Mouse (Mus musculus) stomach, embryonic 14.5 days (tissue): ENCODE measurements around the gene Pnpla3. TPM values are rescaled to one million over a fixed set of nuclear protein-coding genes. Genes with fewer than 3 reads are reported as not detected.

Experiments
- ATAC-seq: fragments of 200-750 bp; cut with Nextera tagmentation; 2 replicates; pipeline ENCODE4 v1.8.0; 2017; ENCODE audit warnings: low read depth, moderate TSS enrichment; ENCODE audit not compliant: insufficient number of reproducible peaks, insufficient read depth, low FRiP score
- H3K27ac ChIP-seq: fragments of 300-500 bp; sonication (generic); 2 replicates; pipeline ENCODE4 v1.5.1; 2014; ENCODE audit warnings: mild to moderate bottlenecking, low read length, moderate library complexity, mixed read lengths
- H3K27me3 ChIP-seq: fragments of 300-500 bp; sonication (generic); 2 replicates; pipeline ENCODE4 v1.6.1; 2014; ENCODE audit warnings: low read length, control low read depth, mixed read lengths; ENCODE audit not compliant: control insufficient read depth, insufficient read depth
- H3K36me3 ChIP-seq: fragments of 300-500 bp; sonication (generic); 2 replicates; pipeline ENCODE4 v1.6.1; 2014; ENCODE audit warnings: mild to moderate bottlenecking, control low read depth, low read length, moderate library complexity, mixed read lengths; ENCODE audit not compliant: control insufficient read depth, insufficient read depth
- H3K4me1 ChIP-seq: fragments of 300-500 bp; sonication (generic); 2 replicates; pipeline ENCODE4 v1.6.1; 2014; ENCODE audit warnings: low read length, control low read depth, mixed read lengths; ENCODE audit not compliant: control insufficient read depth, insufficient read depth
- H3K4me2 ChIP-seq: fragments of 300-500 bp; sonication (generic); replicated peaks from 2 replicates; pipeline ENCODE4 v1.6.1; 2014; ENCODE audit warnings: low read depth, low read length, control low read depth
- H3K4me3 ChIP-seq: fragments of 300-500 bp; sonication (generic); 2 replicates; pipeline ENCODE4 v1.5.1; 2014; ENCODE audit warnings: low read depth, low read length, control low read depth
- H3K9ac ChIP-seq: fragments of 300-500 bp; sonication (generic); replicated peaks from 2 replicates; pipeline ENCODE4 v1.6.1; 2014; ENCODE audit warnings: low read depth, mild to moderate bottlenecking, control low read depth, low read length, moderate library complexity, mixed read lengths
- H3K9me3 ChIP-seq: fragments of 300-500 bp; sonication (generic); 2 replicates; pipeline ENCODE4 v1.6.1; 2016; ENCODE audit warnings: low read depth, low read length, control low read depth; ENCODE audit not compliant: control insufficient read depth
- WGBS: fragments of 180-500 bp; shearing (Covaris S2); extraction: QIAGEN DNeasy Blood & Tissue Kit; methylation state at CpG from one replicate; pipeline ENCODE4 v1.1.7; 2014; 5-methylcytosine and 5-hydroxymethylcytosine counted together
- microRNA-seq: library from miRNA; unstranded; fragments of <30 nt; microRNA quantifications from one replicate; pipeline ENCODE4, GENCODE M21; 2016
- polyA plus RNA-seq: library from polyadenylated mRNA; unstranded; fragments of >200 nt; fragmentation: Nextera tagmentation; extraction: Ambion mirVana; gene quantifications from 2 replicates; pipeline ENCODE4 v1.2.1, GENCODE M21; 2014

Pnpla3 gene
- polyA plus RNA-seq, 1 experiment from 2014 or later = 0.51 TPM

DNA sequence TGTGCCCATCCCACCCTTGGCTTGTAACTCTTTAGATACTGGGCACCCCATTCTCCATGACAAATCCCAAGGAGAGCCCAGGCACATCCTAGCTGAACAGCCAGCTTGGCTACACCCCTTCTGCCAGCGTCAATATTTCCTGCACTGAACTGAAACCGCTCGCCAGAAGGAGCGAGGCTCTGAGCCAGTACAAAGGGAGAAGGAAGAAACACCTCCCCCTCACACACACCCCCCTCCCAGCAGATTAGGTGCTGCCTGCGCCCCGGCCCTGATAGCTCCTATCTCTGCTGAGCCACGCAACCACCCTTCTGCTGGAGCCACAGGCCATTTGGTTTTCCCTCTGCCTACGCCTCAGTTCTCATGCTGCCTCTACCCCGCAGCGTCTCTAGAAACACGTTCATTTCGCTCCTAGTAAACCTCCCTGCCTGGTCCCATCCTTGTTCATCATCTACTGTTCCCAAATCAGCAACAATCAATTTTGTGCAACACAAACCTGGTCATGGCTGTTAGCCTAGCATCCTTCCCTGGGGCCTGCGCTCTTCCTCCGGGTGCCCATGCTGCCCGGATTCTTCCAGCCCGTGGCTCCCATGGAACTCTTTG lies 63.6 kb downstream of the Pnpla3 start:
- H3K27me3 ChIP-seq = no peaks in the 10 kb centered on the region
- H3K4me1 ChIP-seq = 0 out of 2 replicates have a peak, but pooled peaks cover 13% of the 10 kb centered on the region
- H3K4me3 ChIP-seq = peak overlapping the region; percentile 42
- H3K27ac ChIP-seq = 0 out of 2 replicates have a peak overlapping the region, but pooled peaks have one; percentile 33
- 9% methylated on average over 16 of the region's 16 CpGs for whole genome bisulfite sequencing
- ATAC-seq = peak; percentile 66; the same call in 1 of the 2 replicates
- H3K9ac ChIP-seq = peak overlapping the region; percentile 10; the same call in 1 of the 2 replicates
- no peaks in the 10 kb centered on the region for H3K9me3 ChIP-seq
- no peaks in the 10 kb centered on the region for H3K36me3 ChIP-seq
- H3K4me2 ChIP-seq = peak overlapping the region; percentile 92

- no peaks in the 10 kb centered on the region for H3K27me3 ChIP-seq
- 2% methylated on average over 52 of the region's 53 CpGs for WGBS
- H3K4me3 ChIP-seq = peak within 1 kb of the TSS; percentile 42
- peak; percentile 50; the same call in 1 of the 2 replicates for ATAC-seq
- H3K4me2 ChIP-seq = peak within 1 kb of the TSS; percentile 92
- 0 out of 2 replicates have a peak, but pooled peaks cover 13% of the 10 kb centered on the region for H3K4me1 ChIP-seq
- no peaks in the 10 kb centered on the region for H3K36me3 ChIP-seq
- 0 out of 2 replicates have a peak within 1 kb of the TSS, but pooled peaks have one; percentile 33 for H3K27ac ChIP-seq
- no peaks in the 10 kb centered on the region for H3K9me3 ChIP-seq
- H3K9ac ChIP-seq = peak within 1 kb of the TSS; percentile 32; the same call in 1 of the 2 replicates
Measured at GRCm38 (mm10) chr15:84231721-84232561, 64.3 kb downstream of the Pnpla3 start, which contains the start of gene Parvb. Gene Parvb, plus strand, starts transcription at chr15:84232043.

DNA sequence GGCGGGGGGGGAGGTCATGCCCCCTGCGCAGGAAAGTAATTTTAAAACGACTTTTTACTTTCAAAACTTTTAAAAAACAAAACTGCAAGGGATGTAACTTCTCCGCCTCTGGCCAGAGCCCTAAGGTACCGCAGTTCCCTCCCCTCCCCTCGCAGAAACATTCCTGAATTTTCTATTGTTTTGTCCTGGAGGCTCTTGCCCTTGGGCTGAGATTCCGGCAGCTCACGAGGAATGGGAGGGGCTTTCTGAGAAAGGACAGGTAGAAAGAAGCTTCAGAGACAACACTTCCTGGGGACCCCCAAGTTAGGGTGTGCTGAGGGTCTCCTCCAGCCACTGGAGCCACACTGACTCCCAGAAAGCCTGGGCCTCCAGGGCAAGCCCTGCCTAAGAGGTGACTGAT lies 65.0 kb downstream of the Pnpla3 start:
- Histone ChIP-seq H3K9me3 (no peaks in the 10 kb centered on the region), H3K4me3 (no peak overlapping the region), H3K4me2 (peak overlapping the region; percentile 92), H3K27me3 (no peaks in the 10 kb centered on the region), H3K36me3 (no peaks in the 10 kb centered on the region), H3K9ac (no peak overlapping the region), H3K4me1 (0 out of 2 replicates have a peak, but pooled peaks cover 13% of the 10 kb centered on the region), H3K27ac (no peak overlapping the region)
- WGBS = 26% methylated on average over 8 of the region's 8 CpGs
- ATAC-seq = no peak

- Histone ChIP-seq H3K27ac (no peak overlapping the region), H3K9ac (no peak overlapping the region), H3K36me3 (no peaks in the 10 kb centered on the region), H3K4me3 (no peak overlapping the region), H3K4me1 (peaks cover 27% of the 10 kb centered on the region; the same call in 1 of the 2 replicates), H3K4me2 (no peak overlapping the region), H3K27me3 (no peaks in the 10 kb centered on the region), H3K9me3 (no peaks in the 10 kb centered on the region)
- no peak for ATAC-seq
- WGBS = 82% methylated on average over 7 of the region's 7 CpGs
Measured at GRCm38 (mm10) chr15:84234794-84235581, 67.4 kb downstream of the Pnpla3 start.

DNA sequence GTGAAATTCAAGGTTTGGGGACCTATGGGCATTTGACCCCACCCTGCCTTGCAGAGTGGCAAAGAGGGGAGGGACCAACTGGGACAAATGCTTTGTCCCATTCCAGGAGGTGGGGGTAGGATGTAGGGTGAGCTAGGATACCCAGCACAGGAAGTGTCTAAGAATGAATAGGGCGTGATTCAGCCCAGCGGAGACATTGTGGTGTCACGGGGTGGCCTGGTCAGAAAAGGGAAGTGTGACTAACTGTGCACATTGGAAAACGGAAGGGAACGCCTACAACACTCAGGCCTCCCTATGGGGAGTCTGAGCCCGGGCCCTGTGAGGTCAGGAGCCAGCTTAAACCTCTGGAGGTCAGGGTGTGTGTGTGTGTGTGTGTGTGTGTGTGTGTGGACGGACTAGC lies 68.0 kb downstream of the Pnpla3 start:
- Histone ChIP-seq H3K9ac (no peak overlapping the region), H3K27me3 (no peaks in the 10 kb centered on the region), H3K4me3 (no peak overlapping the region), H3K27ac (no peak overlapping the region), H3K36me3 (no peaks in the 10 kb centered on the region), H3K9me3 (no peaks in the 10 kb centered on the region), H3K4me2 (no peak overlapping the region), H3K4me1 (peaks cover 26% of the 10 kb centered on the region; the same call in 1 of the 2 replicates)
- no peak for ATAC-seq
- WGBS = 90% methylated on average over 7 of the region's 7 CpGs

Small RNA genes lying within 50 kb of the gene (microRNA-seq; reads per million reads assigned to microRNA genes)
- gene Mir6392 = not detected

Other genes with a start within 250 kb of the Pnpla3 start
- gene Efcab6, start 102.5 kb upstream of the Pnpla3 start, polyA plus RNA-seq = 0.11 and 0.54 TPM in 2 replicates
- gene Sult4a1, start 62.1 kb upstream of the Pnpla3 start, polyA plus RNA-seq = 3.6 and 3.7 TPM in 2 replicates
- not detected in 2 replicates for gene Pnpla5, start 44.7 kb upstream of the Pnpla3 start, polyA plus RNA-seq
- gene Samm50, start 24.4 kb downstream of the Pnpla3 start, polyA plus RNA-seq = 51.6 and 67.7 TPM in 2 replicates
- 4.1 and 4.4 TPM in 2 replicates for gene Parvb, start 64.2 kb downstream of the Pnpla3 start, polyA plus RNA-seq
- 2.0 and 2.4 TPM in 2 replicates for gene Parvg, start 156.2 kb downstream of the Pnpla3 start, polyA plus RNA-seq